In the genomic region with DNA sequence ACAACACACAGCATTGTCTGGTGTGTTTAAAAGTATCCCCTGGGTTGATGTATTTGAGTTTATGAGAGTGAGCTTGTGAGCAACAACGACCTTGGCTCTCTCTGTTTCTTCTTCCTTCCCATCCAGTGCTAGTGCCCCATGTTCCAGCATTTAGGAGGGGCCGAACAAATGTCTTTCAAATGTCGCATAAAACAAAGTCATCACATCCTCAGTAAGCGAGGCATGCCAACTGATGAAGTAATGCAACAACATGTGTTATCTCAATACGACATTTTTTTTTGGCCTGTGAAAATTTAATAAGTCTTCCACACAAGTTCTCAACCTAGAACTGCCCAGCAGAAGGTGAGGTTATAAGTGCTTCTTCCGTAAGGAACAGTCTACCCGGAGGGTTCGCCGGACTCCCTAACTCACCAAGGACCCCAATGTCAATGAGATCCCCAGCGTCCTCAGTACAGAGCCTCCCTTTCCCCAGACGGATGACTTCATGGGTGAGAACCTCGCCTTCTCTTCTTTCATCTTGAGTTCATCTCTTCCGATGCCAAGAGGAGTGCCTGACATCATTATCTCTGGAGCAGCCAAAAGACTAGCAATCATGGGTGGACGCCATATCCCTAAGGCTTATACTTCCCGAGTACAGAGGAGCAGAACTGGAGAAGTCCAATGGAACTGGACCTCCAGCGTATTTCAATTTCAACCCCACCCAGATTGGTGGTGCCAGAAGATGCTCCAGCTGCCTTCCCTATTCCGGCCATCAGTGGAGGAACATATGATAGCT, we compare ENCODE assay signal across 17 mouse cellular contexts.
"Had no signal": no experiment of that assay in that cellular context is flagged by ENCODE, and none has a peak within 500 bp of the region (broad histone marks: within the 10 kb centered on the region; RNA-seq: fewer than 3 reads in every experiment).

No protein-coding gene starts in this region.

- H3K4me3 ChIP-seq: limb, embryonic 13.5 days; midbrain, embryonic 10.5 days; myocyte; neural tube, embryonic 15.5 days had no signal

- DNase-seq: kidney, adult 11 months; kidney, adult 9 months; kidney, postnatal 36 days; left cerebral cortex, postnatal 4 days; lung, embryonic 14.5 days; lung, postnatal 4 days; midbrain, embryonic 14.5 days; right cerebral cortex, adult 18-20 months; right cerebral cortex, postnatal 25 days; thymus, adult 2 months; thymus, postnatal 36 days had no signal

- H3K9me3 ChIP-seq: limb, embryonic 13.5 days; midbrain, embryonic 10.5 days; neural tube, embryonic 15.5 days had no signal

- H3K9ac ChIP-seq: limb, embryonic 13.5 days; liver, embryonic 14.5 days; lung, embryonic 14.5 days; neural tube, embryonic 15.5 days had no signal

- H3K4me1 ChIP-seq: midbrain, embryonic 10.5 days; neural tube, embryonic 15.5 days had no signal

- H3K4me2 ChIP-seq: limb, embryonic 13.5 days; lung, embryonic 14.5 days; neural tube, embryonic 15.5 days had no signal

- H3K36me3 ChIP-seq: limb, embryonic 13.5 days; midbrain, embryonic 10.5 days; neural tube, embryonic 15.5 days had no signal

- H3K27ac ChIP-seq: kidney, postnatal 0 days; limb, embryonic 13.5 days; liver, embryonic 14.5 days; midbrain, embryonic 10.5 days; neural tube, embryonic 15.5 days had no signal

- H3K27me3 ChIP-seq: limb, embryonic 13.5 days; neural tube, embryonic 15.5 days had no signal
